Mouse (Mus musculus): ENCODE data around the gene Sh3bgrl2.

- no peak for TF ChIP-seq CTCF (IDR thresholded peaks at IDR 0.05; ENCODE audit: low read depth)
- TF ChIP-seq EP300 (IDR thresholded peaks at IDR 0.05; ENCODE audit: low read depth) = no peak
Observed at GRCm38 (mm10) chr9:83624193-83624592, 76.1 kb downstream of the Sh3bgrl2 start.
